Mouse (Mus musculus) G1E (cell line): Measurements from ENCODE around the gene Meis2.

Experiments
- CTCF ChIP-seq: IDR thresholded peaks from 2 replicates; pipeline ENCODE4 v1.5.1; 2012; ENCODE audit warnings: low read depth, low read length, inconsistent platforms, mixed read lengths
- GATA1 ChIP-seq: IDR thresholded peaks from 2 replicates; pipeline ENCODE4 v1.6.1; 2012; ENCODE audit warnings: borderline replicate concordance, low read length, inconsistent platforms, mixed read lengths
- POLR2AphosphoS5 ChIP-seq: IDR thresholded peaks from 2 replicates; pipeline ENCODE4 v1.6.1; 2012; ENCODE audit warnings: low read depth, low read length, inconsistent platforms; ENCODE audit not compliant: insufficient replicate concordance
- TAL1 ChIP-seq: conservative IDR thresholded peaks from 2 replicates; pipeline ENCODE4 v1.6.1; 2012; ENCODE audit warnings: low read depth, low read length, inconsistent platforms, mixed read lengths

DNA sequence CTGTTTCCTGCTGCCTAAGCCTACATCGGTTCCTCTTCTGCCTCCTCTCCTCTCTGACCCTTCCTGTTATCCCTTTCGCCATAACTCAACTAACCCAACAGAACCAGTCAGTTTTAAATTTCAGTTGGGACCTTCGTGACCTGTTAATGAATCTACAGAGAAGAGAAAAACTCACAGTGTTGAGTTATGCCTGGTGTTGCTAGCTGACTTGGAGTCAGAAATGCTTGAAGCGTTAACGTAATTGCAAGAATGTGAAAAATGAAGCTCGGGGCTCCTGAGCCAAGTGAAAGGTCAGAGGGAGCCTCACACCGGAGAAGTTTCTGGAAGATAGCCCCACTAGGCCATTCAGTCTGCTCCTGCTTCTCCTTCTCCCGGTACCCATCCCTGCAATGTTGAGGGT, 18.3 kb downstream of the Meis2 start:
- no peak for TF ChIP-seq CTCF
- TF ChIP-seq POLR2AphosphoS5 = no peak
- TF ChIP-seq GATA1 = no peak
- no peak for TF ChIP-seq TAL1
